In the genomic region with DNA sequence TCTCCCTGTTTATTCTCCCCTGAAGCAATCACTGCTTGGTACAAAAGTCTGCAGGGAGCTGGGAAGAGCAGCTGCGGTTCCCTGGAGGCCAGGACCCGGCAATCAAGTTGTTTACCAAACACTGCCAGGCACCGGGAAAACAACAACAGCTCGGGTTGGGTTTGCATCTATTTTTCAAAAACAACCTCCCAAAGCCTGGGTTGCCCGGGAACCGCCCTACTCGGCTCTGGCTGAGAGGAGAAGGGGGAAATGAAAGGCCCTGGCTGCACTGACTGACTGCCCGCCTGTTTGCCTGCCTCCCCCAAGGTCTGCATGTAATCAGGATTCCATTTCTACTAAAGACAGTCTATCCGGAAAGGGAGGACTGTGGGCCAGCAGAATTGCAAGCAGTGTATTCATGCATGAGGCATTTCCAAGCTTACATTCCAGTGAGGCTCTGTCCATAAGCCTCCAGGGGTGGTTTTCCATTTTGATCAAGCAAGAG, we compare ENCODE assay signal across 8 mouse cellular contexts.
DNase-seq lines count a peak whose midpoint lies in the region; ATAC-seq and TF ChIP-seq lines count a peak whose summit lies in the region.

No protein-coding gene starts in this region.

- no peak for TF ChIP-seq CTCF in brain, embryonic 14.5 days (IDR thresholded peaks at IDR 0.05; ENCODE audit: borderline replicate concordance, extremely low read depth, insufficient read depth, insufficient read length)

- no peak for TF ChIP-seq POLR2A in brain, embryonic 14.5 days (IDR thresholded peaks at IDR 0.05; ENCODE audit: borderline replicate concordance, extremely low read depth, insufficient read depth, insufficient read length, poor library complexity, severe bottlenecking)

- peak; percentile 45 for DNase-seq in gastrocnemius, adult 18-20 months (ENCODE audit: low spot score)
- DNase-seq in gastrocnemius, postnatal 25 days = no peak
- DNase-seq in brain, embryonic 14.5 days (ENCODE audit: low read depth) = peak; percentile 78
- peak; percentile 22 for DNase-seq in kidney, adult 11 months
- DNase-seq in lung, postnatal 14 days = peak; percentile 39
- DNase-seq in skeletal muscle tissue, adult 2 months (ENCODE audit: low read depth, low spot score) = peak; percentile 27

- ATAC-seq in granulocyte monocyte progenitor cell, adult 5-6 weeks (replicated peaks; ENCODE audit: poor library complexity, severe bottlenecking) = peak; percentile 20; the same call in 1 of the 2 replicates
- ATAC-seq in activated CD4-positive, CD25-positive, alpha-beta regulatory T cell, adult 4 months = no peak
